Mouse (Mus musculus): Measurements from ENCODE around the gene Cnr2.

GRCm38 (mm10) chr4:135906633-135907032 is 11.4 kb downstream of the Cnr2 start:
- TF ChIP-seq POLR2A (IDR thresholded peaks at IDR 0.05; ENCODE audit: low read depth, low read length) (no peak), CTCF (IDR thresholded peaks at IDR 0.05; ENCODE audit: borderline replicate concordance, insufficient read depth, low read length) (no peak)
